Mouse (Mus musculus) CH12.LX (cell line): Measurements from ENCODE around the gene Arl2. TPM values are rescaled to one million over a fixed set of nuclear protein-coding genes. Genes with fewer than 3 reads are reported as not detected.
A peak's percentile ranks its signal among the peaks of the same experiment; 100 is the strongest.

ENCODE experiments used
- DNase-seq: peaks from one replicate; pipeline ENCODE4 v3.0.0-alpha.2; 2013; ENCODE audit errors: extremely low read depth
- H3K27ac ChIP-seq: 2 replicates; pipeline ENCODE4 v1.5.1; 2012; ENCODE audit warnings: low read depth, mild to moderate bottlenecking, control low read depth, moderate library complexity; ENCODE audit not compliant: insufficient read depth
- H3K27me3 ChIP-seq: replicated peaks from 2 replicates; pipeline ENCODE3; 2012; ENCODE audit warnings: inconsistent platforms
- H3K36me3 ChIP-seq, 2 experiments: replicated peaks in 1 of 2; 2 replicates each; pipeline versions ENCODE3 to v1.6.1; 2012; ENCODE audit warnings: inconsistent platforms in 1 of 2, low read length in 1 of 2, mild to moderate bottlenecking in 1 of 2, mixed read lengths in 1 of 2, moderate library complexity in 1 of 2; ENCODE audit not compliant: control insufficient read depth in 1 of 2, insufficient read depth in 1 of 2
- H3K4me1 ChIP-seq, 2 experiments: 2 replicates each; pipeline ENCODE4 v1.6.1; 2012; ENCODE audit warnings: inconsistent platforms in 1 of 2, moderate library complexity in 1 of 2; ENCODE audit not compliant: insufficient read depth in 2 of 2, control insufficient read depth in 1 of 2
- H3K4me2 ChIP-seq: 2 replicates; pipeline ENCODE4 v1.6.1; 2012; ENCODE audit warnings: low read depth, mild to moderate bottlenecking, control low read depth; ENCODE audit not compliant: poor library complexity, insufficient read depth, severe bottlenecking
- H3K4me3 ChIP-seq, 3 experiments: fragments of 150-350 bp in 1 of 3; sonication (generic) in 1 of 3; replicated peaks in 1 of 3; 2 replicates each; pipeline versions ENCODE3 to v1.5.1; 2011 to 2012; ENCODE audit warnings: low read depth in 2 of 3, low read length in 2 of 3, mild to moderate bottlenecking in 2 of 3, moderate library complexity in 2 of 3, control low read depth in 1 of 3, improper control_type of control experiment in 1 of 3, inconsistent platforms in 1 of 3, mixed read lengths in 1 of 3; ENCODE audit not compliant: poor library complexity in 1 of 3
- H3K79me2 ChIP-seq: replicated peaks from 2 replicates; pipeline ENCODE4 v1.6.1; 2012; ENCODE audit warnings: mild to moderate bottlenecking, moderate library complexity; ENCODE audit not compliant: control insufficient read depth, poor library complexity, insufficient read depth, severe bottlenecking; ENCODE audit errors: extremely low read depth
- H3K9ac ChIP-seq: 2 replicates; pipeline ENCODE4 v1.6.1; 2012; ENCODE audit warnings: low read depth, mild to moderate bottlenecking, control low read depth, moderate library complexity; ENCODE audit not compliant: insufficient read depth
- H3K9me3 ChIP-seq: replicated peaks from 2 replicates; pipeline ENCODE3; 2012; ENCODE audit warnings: low read length, inconsistent platforms, mixed read lengths
- BHLHE40 ChIP-seq: IDR thresholded peaks from 2 replicates; pipeline ENCODE4 v1.6.1; 2011; ENCODE audit warnings: mild to moderate bottlenecking, low read depth, low read length, improper control_type of control experiment
- CHD1 ChIP-seq: IDR thresholded peaks from 2 replicates; pipeline ENCODE4 v1.6.1; 2012; ENCODE audit warnings: low read depth, low read length, improper control_type of control experiment, inconsistent platforms
- CHD2 ChIP-seq: IDR thresholded peaks from 2 replicates; pipeline ENCODE4 v1.6.1; 2011; ENCODE audit warnings: low read length, improper control_type of control experiment
- CTCF ChIP-seq, 2 experiments: IDR thresholded peaks in 1 of 2; conservative IDR thresholded peaks in 1 of 2; 2 replicates each; pipeline ENCODE4 v1.5.1; 2011 to 2012; ENCODE audit warnings: low read depth in 2 of 2, low read length in 2 of 2, improper control_type of control experiment in 1 of 2, inconsistent platforms in 1 of 2, mild to moderate bottlenecking in 1 of 2, moderate library complexity in 1 of 2
- E2F4 ChIP-seq: IDR thresholded peaks from 2 replicates; pipeline ENCODE4 v1.6.1; 2011; ENCODE audit warnings: low read depth, low read length, improper control_type of control experiment; ENCODE audit not compliant: insufficient replicate concordance
- ELF1 ChIP-seq: IDR thresholded peaks from 2 replicates; pipeline ENCODE4 v1.6.1; 2014; ENCODE audit warnings: low read depth, mild to moderate bottlenecking, inconsistent platforms, low read length, improper control_type of control experiment
- EP300 ChIP-seq: IDR thresholded peaks from 2 replicates; pipeline ENCODE4 v1.6.1; 2011; ENCODE audit warnings: low read length, improper control_type of control experiment
- ETS1 ChIP-seq: conservative IDR thresholded peaks from 2 replicates; pipeline ENCODE4 v1.6.1; 2012; ENCODE audit warnings: low read depth, mild to moderate bottlenecking, inconsistent platforms, low read length, improper control_type of control experiment, moderate library complexity
- GABPA ChIP-seq: IDR thresholded peaks from 2 replicates; pipeline ENCODE4 v1.6.1; 2012; ENCODE audit warnings: low read depth, low read length, improper control_type of control experiment, inconsistent platforms; ENCODE audit not compliant: insufficient replicate concordance
- HCFC1 ChIP-seq: IDR thresholded peaks from 2 replicates; pipeline ENCODE4 v1.6.1; 2012; ENCODE audit warnings: low read depth, mild to moderate bottlenecking, inconsistent platforms, low read length, improper control_type of control experiment
- IRF4 ChIP-seq: IDR thresholded peaks from 2 replicates; pipeline ENCODE4 v1.6.1; 2014; ENCODE audit warnings: low read depth, mild to moderate bottlenecking, inconsistent platforms, low read length, improper control_type of control experiment
- JUN ChIP-seq: IDR thresholded peaks from 2 replicates; pipeline ENCODE4 v1.6.1; 2011; ENCODE audit warnings: low read depth, mild to moderate bottlenecking, low read length, improper control_type of control experiment, moderate library complexity; ENCODE audit not compliant: insufficient read depth
- JUND ChIP-seq: conservative IDR thresholded peaks from 2 replicates; pipeline ENCODE4 v1.6.1; 2011; ENCODE audit warnings: low read depth, low read length, improper control_type of control experiment
- KAT2A ChIP-seq: IDR thresholded peaks from 2 replicates; pipeline ENCODE4 v1.6.1; 2012; ENCODE audit warnings: low read length, improper control_type of control experiment, inconsistent platforms; ENCODE audit not compliant: insufficient replicate concordance
- MAFK ChIP-seq: IDR thresholded peaks from 2 replicates; pipeline ENCODE4 v1.6.1; 2011; ENCODE audit warnings: low read length, improper control_type of control experiment; ENCODE audit not compliant: insufficient replicate concordance
- MAX ChIP-seq: IDR thresholded peaks from 2 replicates; pipeline ENCODE4 v1.6.1; 2011; ENCODE audit warnings: low read length, improper control_type of control experiment
- MAZ ChIP-seq: IDR thresholded peaks from 2 replicates; pipeline ENCODE4 v1.6.1; 2012; ENCODE audit warnings: low read depth, mild to moderate bottlenecking, inconsistent platforms, low read length, improper control_type of control experiment, moderate library complexity
- MEF2A ChIP-seq: IDR thresholded peaks from 2 replicates; pipeline ENCODE4 v1.6.1; 2014; ENCODE audit warnings: low read depth, mild to moderate bottlenecking, inconsistent platforms, low read length, improper control_type of control experiment, borderline replicate concordance
- MXI1 ChIP-seq: IDR thresholded peaks from 2 replicates; pipeline ENCODE4 v1.6.1; 2011; ENCODE audit warnings: mild to moderate bottlenecking, low read depth, low read length, improper control_type of control experiment
- MYC ChIP-seq: IDR thresholded peaks from 2 replicates; pipeline ENCODE4 v1.6.1; 2011; ENCODE audit warnings: low read depth, mild to moderate bottlenecking, improper control_type of control experiment, low read length
- NELFE ChIP-seq: IDR thresholded peaks from 2 replicates; pipeline ENCODE4 v1.6.1; 2011; ENCODE audit warnings: low read depth, low read length, improper control_type of control experiment
- NRF1 ChIP-seq: IDR thresholded peaks from 2 replicates; pipeline ENCODE4 v1.6.1; 2014; ENCODE audit warnings: low read depth, mild to moderate bottlenecking, inconsistent platforms, low read length, improper control_type of control experiment, moderate library complexity
- PAX5 ChIP-seq: IDR thresholded peaks from 2 replicates; pipeline ENCODE4 v1.6.1; 2012; ENCODE audit warnings: low read length, inconsistent platforms, mixed read lengths
- POLR2A ChIP-seq: IDR thresholded peaks from 2 replicates; pipeline ENCODE4 v1.6.1; 2011; ENCODE audit warnings: low read depth, mild to moderate bottlenecking, improper control_type of control experiment, low read length
- POLR2AphosphoS2 ChIP-seq: IDR thresholded peaks from 2 replicates; pipeline ENCODE4 v1.6.1; 2011; ENCODE audit warnings: low read depth, low read length, improper control_type of control experiment
- RAD21 ChIP-seq: IDR thresholded peaks from 2 replicates; pipeline ENCODE4 v1.6.1; 2011; ENCODE audit warnings: low read depth, mild to moderate bottlenecking, low read length, improper control_type of control experiment, moderate library complexity
- RCOR1 ChIP-seq: conservative IDR thresholded peaks from 2 replicates; pipeline ENCODE4 v1.6.1; 2012; ENCODE audit warnings: low read depth, mild to moderate bottlenecking, inconsistent platforms, low read length, improper control_type of control experiment
- SIN3A ChIP-seq: IDR thresholded peaks from 2 replicates; pipeline ENCODE4 v1.6.1; 2012; ENCODE audit warnings: low read length, improper control_type of control experiment, inconsistent platforms
- SMC3 ChIP-seq: IDR thresholded peaks from 2 replicates; pipeline ENCODE4 v1.6.1; 2011; ENCODE audit warnings: low read depth, low read length, improper control_type of control experiment
- TBP ChIP-seq: conservative IDR thresholded peaks from 2 replicates; pipeline ENCODE4 v1.6.1; 2011; ENCODE audit warnings: low read depth, low read length, improper control_type of control experiment
- TCF12 ChIP-seq: IDR thresholded peaks from 2 replicates; pipeline ENCODE4 v1.6.1; 2014; ENCODE audit warnings: low read depth, mild to moderate bottlenecking, inconsistent platforms, low read length, improper control_type of control experiment
- UBTF ChIP-seq: IDR thresholded peaks from 2 replicates; pipeline ENCODE4 v1.6.1; 2012; ENCODE audit warnings: low read depth, mild to moderate bottlenecking, inconsistent platforms, low read length, improper control_type of control experiment, moderate library complexity
- USF1 ChIP-seq: IDR thresholded peaks from 2 replicates; pipeline ENCODE4 v1.6.1; 2014; ENCODE audit warnings: low read depth, mild to moderate bottlenecking, inconsistent platforms, low read length, improper control_type of control experiment
- USF2 ChIP-seq: conservative IDR thresholded peaks from 2 replicates; pipeline ENCODE4 v1.6.1; 2011; ENCODE audit warnings: low read depth, low read length, improper control_type of control experiment
- ZC3H11A ChIP-seq: IDR thresholded peaks from 2 replicates; pipeline ENCODE4 v1.6.1; 2012; ENCODE audit warnings: low read depth, mild to moderate bottlenecking, inconsistent platforms, low read length, improper control_type of control experiment
- ZKSCAN1 ChIP-seq: IDR thresholded peaks from 2 replicates; pipeline ENCODE4 v1.6.1; 2012; ENCODE audit warnings: low read depth, inconsistent platforms, low read length, improper control_type of control experiment, borderline replicate concordance
- ZMIZ1 ChIP-seq: IDR thresholded peaks from 2 replicates; pipeline ENCODE4 v1.6.1; 2012; ENCODE audit warnings: low read depth, mild to moderate bottlenecking, inconsistent platforms, low read length, improper control_type of control experiment
- ZNF384 ChIP-seq: IDR thresholded peaks from 2 replicates; pipeline ENCODE4 v1.6.1; 2012; ENCODE audit warnings: low read depth, low read length, improper control_type of control experiment, inconsistent platforms
- dilution Hi-C: fragments of 300-500 bp; cut with MboI; formaldehyde crosslinking; loops from 2 replicates; pipeline ENCODE4 v1.14.3; 2020; ENCODE audit warnings: low sequenced_read_pairs; ENCODE audit not compliant: extremely low pct_unique_long_range_greater_than_20kb, extremely low pct_ligation_motif_present
- in situ Hi-C: fragments of 300-500 bp; cut with MboI; formaldehyde crosslinking; loops from 3 replicates; pipeline ENCODE4 v1.14.3; 2019; ENCODE audit warnings: low sequenced_read_pairs, low pct_ligation_motif_present, low pct_unique_long_range_greater_than_20kb, mixed read lengths
- polyA plus RNA-seq: library from polyadenylated mRNA; unstranded; fragments of >175 nt; gene quantifications from 2 replicates; pipeline ENCODE4 v1.2.1, GENCODE M21; 2012; ENCODE audit warnings: low read depth; ENCODE audit not compliant: insufficient read length
- total RNA-seq, 2 experiments: library from RNA; depleted of rRNA; stranded (reverse); fragments of 300-350 nt in 1 of 2; fragments of >200 nt in 1 of 2; gene quantifications; 2 replicates each; pipeline ENCODE4 v1.2.3; 2012 to 2014

The Arl2 gene
- total and polyA plus RNA-seq, 3 experiments: 27.9 to 48.4 (median 36.9) TPM

DNA sequence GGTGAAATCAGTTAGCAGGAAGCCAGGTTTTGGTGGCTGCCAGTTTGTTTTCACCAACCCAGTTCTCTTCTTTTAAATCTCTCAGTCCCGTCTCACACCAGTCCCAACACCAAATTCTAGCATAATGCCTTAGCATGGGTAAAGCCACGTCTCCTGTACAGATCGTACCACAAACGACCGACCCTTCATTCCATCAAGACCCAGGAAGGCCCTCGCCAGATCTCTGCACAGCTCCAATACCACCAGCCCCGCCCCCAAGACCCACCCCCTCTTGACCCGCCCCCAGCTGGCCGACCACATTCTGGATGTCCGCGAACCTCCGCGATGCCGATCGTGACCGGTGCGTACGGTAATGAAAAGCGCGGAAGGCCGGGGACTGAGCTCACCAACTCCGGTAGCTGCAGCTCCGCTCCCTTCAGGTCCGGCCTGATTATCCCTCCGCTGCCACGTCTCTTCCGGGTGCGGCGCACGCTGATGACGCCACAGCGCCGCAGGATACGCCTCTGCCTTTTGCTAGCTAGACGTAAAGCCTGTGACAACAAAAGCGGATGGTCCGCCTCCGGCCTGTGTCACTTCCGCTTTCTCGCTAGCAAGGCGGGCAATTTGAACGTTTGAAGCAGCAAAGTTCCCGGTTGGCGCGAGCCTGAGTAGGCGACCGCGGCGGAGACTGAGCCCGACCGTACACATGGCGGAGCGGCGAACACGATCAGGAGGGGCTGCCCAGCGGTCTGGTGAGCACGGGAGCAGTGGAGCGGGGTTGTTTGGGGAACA is 56.7 kb downstream of the Arl2 start, which contains the start of the genes Zfpl1 and Cdca5:
Zfpl1 (minus strand) TSS at position 479 of the 771 bp plus-strand sequence.
Cdca5 (plus strand) TSS at position 506 of the 771 bp plus-strand sequence.
- in situ Hi-C loops: loop anchor here (5.0 kb wide), 1 partner anchor 38 kb away; no protein-coding TSS in a partner anchor
- Histone ChIP-seq H3K9me3 (no peaks in the 10 kb centered on the region), H3K79me2 (peaks cover 43% of the 10 kb centered on the region), H3K9ac (peak within 1 kb of the TSS; percentile 94), H3K27me3 (no peaks in the 10 kb centered on the region), H3K4me3 (peak within 1 kb of the TSS; percentile 90 to 98 (median 98)), H3K27ac (peak within 1 kb of the TSS; percentile 66; the same call in 1 of the 2 replicates), H3K4me2 (peak within 1 kb of the TSS; percentile 89), H3K36me3 (peaks cover 58 to 75% of the 10 kb centered on the region in 2 experiments), H3K4me1 (peaks cover 4 to 35% of the 10 kb centered on the region in 2 experiments)
- dilution Hi-C loops: no loop called here
- peak; percentile 98 for DNase-seq
- TF ChIP-seq ZKSCAN1: no peak
- no peak for TF ChIP-seq USF2
- TF ChIP-seq ZMIZ1: 0 out of 2 replicates have a peak, but pooled peaks have one; percentile 47
- peak; percentile 94 for TF ChIP-seq MXI1
- TF ChIP-seq MEF2A: peak; percentile 78; the same call in 1 of the 2 replicates
- TF ChIP-seq POLR2AphosphoS2: 0 out of 2 replicates have a peak, but pooled peaks have one; percentile 69
- TF ChIP-seq KAT2A: peak; percentile 94
- TF ChIP-seq RCOR1: 0 out of 2 replicates have a peak, but pooled peaks have one; percentile 63
- peak; percentile 68 for TF ChIP-seq ZNF384
- peak; percentile 75 for TF ChIP-seq TCF12
- peak; percentile 68; the same call in 1 of the 2 replicates for TF ChIP-seq CHD2
- peak; percentile 64; the same call in 1 of the 2 replicates for TF ChIP-seq TBP
- no peak for TF ChIP-seq CHD1
- peak; percentile 61 for TF ChIP-seq ETS1
- TF ChIP-seq ELF1: peak; percentile 100
- peak; percentile 98 for TF ChIP-seq E2F4
- no peak for TF ChIP-seq JUND
- TF ChIP-seq NRF1: peak; percentile 65; the same call in 1 of the 2 replicates
- TF ChIP-seq PAX5: no peak
- TF ChIP-seq NELFE: peak; percentile 84
- TF ChIP-seq USF1: no peak
- peak; percentile 94 for TF ChIP-seq GABPA
- peak; percentile 43; the same call in 1 of the 2 replicates for TF ChIP-seq MAZ
- no peak for TF ChIP-seq SMC3
- TF ChIP-seq HCFC1: peak; percentile 98
- no peak for TF ChIP-seq JUN
- no peak for TF ChIP-seq UBTF
- TF ChIP-seq IRF4: peak; percentile 76
- no peak for TF ChIP-seq ZC3H11A
- TF ChIP-seq CTCF (conservative IDR thresholded peaks at IDR 0.05 in 1 of 2, IDR thresholded peaks at IDR 0.05 in 1 of 2; ENCODE audit: low read depth in 2 of 2, low read length in 2 of 2): no peak
- peak; percentile 30; the same call in 1 of the 2 replicates for TF ChIP-seq MAFK
- 0 out of 2 replicates have a peak, but pooled peaks have one; percentile 5 for TF ChIP-seq BHLHE40
- no peak for TF ChIP-seq RAD21
- TF ChIP-seq POLR2A: peak; percentile 84
- peak; percentile 79 for TF ChIP-seq MAX
- TF ChIP-seq SIN3A: peak; percentile 100
- no peak for TF ChIP-seq EP300
- peak; percentile 80; the same call in 1 of the 2 replicates for TF ChIP-seq MYC
